Mouse (Mus musculus) frontal cortex, postnatal 14 days (tissue): Measurements from ENCODE around the gene Asna1.
A peak's percentile ranks its signal among the peaks of the same experiment; 100 is the strongest.

ENCODE experiments used
- DNase-seq, 2 experiments: peaks; one replicate each; pipeline ENCODE4 v3.0.0; 2022; ENCODE audit warnings: low spot score in 2 of 2

Asna1 gene

GRCm38 (mm10) chr8:84974543-84975142 is 50.4 kb downstream of the Asna1 start:
- no peak for DNase-seq

- DNase-seq: peak in 1 of 2 experiments; percentile 34
Observed at GRCm38 (mm10) chr8:84973803-84974542, 51.1 kb downstream of the Asna1 start.

- no peak for DNase-seq
Observed at GRCm38 (mm10) chr8:84973079-84973478, 52.0 kb downstream of the Asna1 start.

- DNase-seq: peak in 1 of 2 experiments; percentile 4
Observed at GRCm38 (mm10) chr8:84970913-84971312, 54.2 kb downstream of the Asna1 start.

- peak in 1 of 2 experiments; percentile 9 for DNase-seq
Observed at GRCm38 (mm10) chr8:84970135-84970790, 54.8 kb downstream of the Asna1 start.

GRCm38 (mm10) chr8:84969241-84970134 is 55.6 kb downstream of the Asna1 start, which contains the start of the genes Gm49661, Prdx2 and Rnaseh2a:
Gene Gm49661 (minus strand): TSS chr8:84969433.
Gene Prdx2 (plus strand): TSS chr8:84969587.
Gene Rnaseh2a (minus strand): TSS chr8:84969767.
- DNase-seq: peak; percentile 51 to 67

- DNase-seq: no peak
Observed at GRCm38 (mm10) chr8:84968650-84969049, 56.4 kb downstream of the Asna1 start.
